Mouse (Mus musculus) spleen, adult 2 months (tissue): Measurements from ENCODE around the gene Chrm3. TPM values are rescaled to one million over a fixed set of nuclear protein-coding genes. Genes with fewer than 3 reads are reported as not detected.
A peak's percentile ranks its signal among the peaks of the same experiment; 100 is the strongest.

ENCODE experiments used
- DNase-seq, 2 experiments: peaks; one replicate each; pipeline versions ENCODE4 v3.0.0 to v3.0.0-alpha.2; 2012 to 2021; ENCODE audit warnings: low spot score in 2 of 2, low read depth in 1 of 2
- H3K27ac ChIP-seq: fragments of 200-500 bp; 2 replicates; pipeline ENCODE4 v1.5.1; 2012; ENCODE audit warnings: low read length, inconsistent platforms; ENCODE audit not compliant: insufficient read depth
- H3K27me3 ChIP-seq: fragments of 200-500 bp; 2 replicates; pipeline ENCODE4 v1.6.1; 2012; ENCODE audit warnings: mild to moderate bottlenecking, moderate library complexity, low read length, inconsistent platforms; ENCODE audit not compliant: control insufficient read depth, insufficient read depth
- H3K36me3 ChIP-seq: fragments of 200-500 bp; 2 replicates; pipeline ENCODE4 v1.6.1; 2012; ENCODE audit warnings: mild to moderate bottlenecking, low read length, inconsistent platforms; ENCODE audit not compliant: control insufficient read depth, insufficient read depth
- H3K4me1 ChIP-seq: fragments of 200-500 bp; 2 replicates; pipeline ENCODE4 v1.6.1; 2011; ENCODE audit warnings: inconsistent platforms; ENCODE audit not compliant: control insufficient read depth, insufficient read depth, insufficient read length
- H3K4me3 ChIP-seq: fragments of 200-500 bp; 2 replicates; pipeline ENCODE4 v1.5.1; 2011; ENCODE audit warnings: mild to moderate bottlenecking, inconsistent platforms; ENCODE audit not compliant: insufficient read depth, insufficient read length; ENCODE audit errors: extremely low read depth
- CTCF ChIP-seq: fragments of 200-500 bp; IDR thresholded peaks from 2 replicates; pipeline ENCODE4 v1.5.1; 2011; ENCODE audit warnings: mild to moderate bottlenecking, inconsistent platforms; ENCODE audit not compliant: insufficient read depth, insufficient read length, insufficient replicate concordance; ENCODE audit errors: extremely low read depth
- POLR2A ChIP-seq: fragments of 200-500 bp; IDR thresholded peaks from 2 replicates; pipeline ENCODE4 v1.6.1; 2011; ENCODE audit warnings: low read depth, low read length, inconsistent platforms
- WGBS: fragments of 180-500 bp; shearing (Covaris S2); methylation state at CpG from one replicate; pipeline ENCODE4 v1.1.7; 2018; 5-methylcytosine and 5-hydroxymethylcytosine counted together
- polyA plus RNA-seq: library from polyadenylated mRNA; depleted of rRNA; stranded (reverse); fragments of >200 nt; gene quantifications from 2 replicates; pipeline ENCODE4 v1.2.3, GENCODE M21; 2012

Gene Chrm3
- polyA plus RNA-seq, 1 experiment = 0.58 TPM

- no peak overlapping the region for H3K27ac ChIP-seq
- H3K4me1 ChIP-seq = peaks cover 9% of the 10 kb centered on the region; the same call in 1 of the 2 replicates
- WGBS = 59% methylated on average over 2 of the region's 2 CpGs
- TF ChIP-seq CTCF (no peak), POLR2A (no peak)
- H3K36me3 ChIP-seq = no peaks in the 10 kb centered on the region
- no peak for DNase-seq
- H3K4me3 ChIP-seq = no peak overlapping the region
- H3K27me3 ChIP-seq = no peaks in the 10 kb centered on the region
These were observed 170.8 kb downstream of the Chrm3 start for GRCm38 (mm10) chr13:10189829-10190228.

- 92% methylated on average over 3 of the region's 3 CpGs for WGBS
- H3K27me3 ChIP-seq = no peaks in the 10 kb centered on the region
- TF ChIP-seq POLR2A (no peak), CTCF (no peak)
- DNase-seq = no peak
- H3K36me3 ChIP-seq = no peaks in the 10 kb centered on the region
- H3K27ac ChIP-seq = no peak overlapping the region
- H3K4me1 ChIP-seq = peaks cover 4% of the 10 kb centered on the region; the same call in 1 of the 2 replicates
- no peak overlapping the region for H3K4me3 ChIP-seq
These were observed 172.7 kb downstream of the Chrm3 start for GRCm38 (mm10) chr13:10187926-10188325.

GRCm38 (mm10) chr13:10183837-10184236 is 176.8 kb downstream of the Chrm3 start:
- no peaks in the 10 kb centered on the region for H3K27me3 ChIP-seq
- DNase-seq = no peak
- peaks cover 4% of the 10 kb centered on the region; the same call in 1 of the 2 replicates for H3K4me1 ChIP-seq
- WGBS = 92% methylated on average over 4 of the region's 4 CpGs
- no peak overlapping the region for H3K4me3 ChIP-seq
- no peak overlapping the region for H3K27ac ChIP-seq
- TF ChIP-seq POLR2A = no peak
- TF ChIP-seq CTCF = no peak
- no peaks in the 10 kb centered on the region for H3K36me3 ChIP-seq

- Histone ChIP-seq H3K27me3 (no peaks in the 10 kb centered on the region), H3K27ac (no peak overlapping the region), H3K36me3 (no peaks in the 10 kb centered on the region), H3K4me3 (no peak overlapping the region), H3K4me1 (peaks cover 4% of the 10 kb centered on the region; the same call in 1 of the 2 replicates)
- peak; percentile 44 to 49 for DNase-seq
- no peak for TF ChIP-seq POLR2A
- TF ChIP-seq CTCF = no peak
- 8% methylated on average over 2 of the region's 2 CpGs for WGBS
These were observed 177.9 kb downstream of the Chrm3 start for GRCm38 (mm10) chr13:10182756-10183155.

GRCm38 (mm10) chr13:10170529-10170928 is 190.1 kb downstream of the Chrm3 start:
- Histone ChIP-seq H3K4me3 (no peak overlapping the region), H3K27ac (no peak overlapping the region), H3K27me3 (no peaks in the 10 kb centered on the region), H3K36me3 (no peaks in the 10 kb centered on the region), H3K4me1 (0 out of 2 replicates have a peak, but pooled peaks cover 2% of the 10 kb centered on the region)
- 91% methylated on average over 2 of the region's 2 CpGs for WGBS
- no peak for TF ChIP-seq POLR2A
- no peak for TF ChIP-seq CTCF
- DNase-seq = no peak

- no peak for DNase-seq
- Histone ChIP-seq H3K4me3 (no peak overlapping the region), H3K4me1 (no peaks in the 10 kb centered on the region), H3K36me3 (no peaks in the 10 kb centered on the region), H3K27me3 (no peaks in the 10 kb centered on the region), H3K27ac (no peak overlapping the region)
- TF ChIP-seq CTCF (no peak), POLR2A (no peak)
These were observed 197.3 kb downstream of the Chrm3 start for GRCm38 (mm10) chr13:10163354-10163753.

GRCm38 (mm10) chr13:10157496-10157895 is 203.2 kb downstream of the Chrm3 start:
- 91% methylated on average over 3 of the region's 3 CpGs for WGBS
- no peaks in the 10 kb centered on the region for H3K27me3 ChIP-seq
- no peaks in the 10 kb centered on the region for H3K4me1 ChIP-seq
- no peak overlapping the region for H3K27ac ChIP-seq
- H3K4me3 ChIP-seq = no peak overlapping the region
- no peak for DNase-seq
- TF ChIP-seq POLR2A (no peak), CTCF (no peak)
- H3K36me3 ChIP-seq = no peaks in the 10 kb centered on the region
